Mouse (Mus musculus) CH12F3 (cell line): ENCODE results near the gene Dpp6.

ENCODE experiments used
- in situ Hi-C: fragments of 300-500 bp; cut with MboI; formaldehyde crosslinking; loops from 2 replicates; pipeline ENCODE4 v1.14.3; 2020; ENCODE audit warnings: low sequenced_read_pairs

Gene Dpp6

GRCm38 (mm10) chr5:26816975-26817941 is at the start of gene Dpp6:
Dpp6 (plus strand) TSS chr5:26817203.
- in situ Hi-C loops, result no loop called here

GRCm38 (mm10) chr5:26783955-26784354 is 33.0 kb upstream of the Dpp6 start:
- in situ Hi-C loops, result no loop called here

- in situ Hi-C loops, result no loop called here
Measured at GRCm38 (mm10) chr5:26795524-26795923, 21.5 kb upstream of the Dpp6 start.

- in situ Hi-C loops, result no loop called here
Measured at GRCm38 (mm10) chr5:26835972-26836371, 19.0 kb downstream of the Dpp6 start.

- in situ Hi-C loops, result no loop called here
Measured at GRCm38 (mm10) chr5:26841151-26841550, 24.1 kb downstream of the Dpp6 start.

- in situ Hi-C loops, result no loop called here
Measured at GRCm38 (mm10) chr5:26854746-26855145, 37.7 kb downstream of the Dpp6 start.

- in situ Hi-C loops, result no loop called here
Measured at GRCm38 (mm10) chr5:26875449-26875848, 58.4 kb downstream of the Dpp6 start.

- in situ Hi-C loops, result no loop called here
Measured at GRCm38 (mm10) chr5:26887496-26887895, 70.5 kb downstream of the Dpp6 start.

- in situ Hi-C loops, result no loop called here
Measured at GRCm38 (mm10) chr5:26888080-26888479, 71.1 kb downstream of the Dpp6 start.

- in situ Hi-C loops, result no loop called here
Measured at GRCm38 (mm10) chr5:26894346-26894745, 77.3 kb downstream of the Dpp6 start.

GRCm38 (mm10) chr5:26903786-26904185 is 86.8 kb downstream of the Dpp6 start:
- in situ Hi-C loops, result no loop called here

- in situ Hi-C loops, result no loop called here
Measured at GRCm38 (mm10) chr5:26904324-26905041, 87.5 kb downstream of the Dpp6 start.

GRCm38 (mm10) chr5:26907151-26907550 is 90.1 kb downstream of the Dpp6 start:
- in situ Hi-C loops, result no loop called here

GRCm38 (mm10) chr5:26908612-26909011 is 91.6 kb downstream of the Dpp6 start:
- in situ Hi-C loops, result no loop called here

- in situ Hi-C loops, result no loop called here
Measured at GRCm38 (mm10) chr5:26910353-26910752, 93.3 kb downstream of the Dpp6 start.

- in situ Hi-C loops, result no loop called here
Measured at GRCm38 (mm10) chr5:26911965-26912364, 95.0 kb downstream of the Dpp6 start.

GRCm38 (mm10) chr5:26918763-26919162 is 101.8 kb downstream of the Dpp6 start:
- in situ Hi-C loops, result no loop called here

- in situ Hi-C loops, result no loop called here
Measured at GRCm38 (mm10) chr5:26924552-26924951, 107.5 kb downstream of the Dpp6 start.

GRCm38 (mm10) chr5:26932413-26933122 is 115.6 kb downstream of the Dpp6 start:
- in situ Hi-C loops, result no loop called here

- in situ Hi-C loops, result no loop called here
Measured at GRCm38 (mm10) chr5:26934911-26935310, 117.9 kb downstream of the Dpp6 start.

- in situ Hi-C loops, result no loop called here
Measured at GRCm38 (mm10) chr5:26941471-26941870, 124.5 kb downstream of the Dpp6 start.
